Mouse (Mus musculus) CD4-positive, CD25-positive, alpha-beta regulatory T cell, adult 4 months (primary cell): ENCODE results near the gene Mvp. TPM values are rescaled to one million over a fixed set of nuclear protein-coding genes. Genes with fewer than 3 reads are reported as not detected.
A peak's percentile ranks its signal among the peaks of the same experiment; 100 is the strongest.

Source experiments
- ATAC-seq: one replicate; pipeline ENCODE4 v1.8.0; 2017
- polyA plus RNA-seq, 2 experiments: library from polyadenylated mRNA; unstranded; fragments of 100-300 nt; shearing (Covaris generic); gene quantifications; one replicate each; pipeline ENCODE4 v1.2.1; 2017

Gene Mvp
- polyA plus RNA-seq, 2 experiments from 2014 or later = 13.7 to 20.9 TPM

- no peak for ATAC-seq
Measured at GRCm38 (mm10) chr7:126986319-126986718, 28.1 kb downstream of the Mvp start.

- ATAC-seq = no peak
Measured at GRCm38 (mm10) chr7:126984667-126985444, 29.6 kb downstream of the Mvp start.

DNA sequence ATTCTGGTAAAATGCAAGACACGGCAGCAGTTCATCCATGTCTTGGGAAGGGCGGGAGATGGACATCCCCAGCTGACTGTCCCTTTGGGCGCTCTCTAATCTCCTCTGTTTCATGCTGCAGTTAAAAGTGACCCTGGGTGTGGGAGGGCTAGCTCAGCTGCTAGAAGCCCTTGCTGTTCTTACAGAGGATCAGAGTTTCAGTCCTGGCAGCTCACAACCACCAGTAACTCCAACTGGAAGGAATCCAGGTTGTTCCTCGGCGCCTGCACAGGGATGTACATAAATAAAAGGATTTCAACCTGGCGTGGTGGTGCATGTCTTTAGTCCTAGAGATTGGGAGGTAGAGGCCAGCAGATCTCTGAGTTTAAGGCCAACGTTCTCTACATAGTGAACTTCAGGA is 31.3 kb downstream of the Mvp start:
- no peak for ATAC-seq

- no peak for ATAC-seq
Measured at GRCm38 (mm10) chr7:126982054-126982453, 32.4 kb downstream of the Mvp start.

- no peak for ATAC-seq
Measured at GRCm38 (mm10) chr7:126981601-126982000, 32.8 kb downstream of the Mvp start.

GRCm38 (mm10) chr7:126978841-126979240 is 35.6 kb downstream of the Mvp start:
- ATAC-seq = peak; percentile 27

DNA sequence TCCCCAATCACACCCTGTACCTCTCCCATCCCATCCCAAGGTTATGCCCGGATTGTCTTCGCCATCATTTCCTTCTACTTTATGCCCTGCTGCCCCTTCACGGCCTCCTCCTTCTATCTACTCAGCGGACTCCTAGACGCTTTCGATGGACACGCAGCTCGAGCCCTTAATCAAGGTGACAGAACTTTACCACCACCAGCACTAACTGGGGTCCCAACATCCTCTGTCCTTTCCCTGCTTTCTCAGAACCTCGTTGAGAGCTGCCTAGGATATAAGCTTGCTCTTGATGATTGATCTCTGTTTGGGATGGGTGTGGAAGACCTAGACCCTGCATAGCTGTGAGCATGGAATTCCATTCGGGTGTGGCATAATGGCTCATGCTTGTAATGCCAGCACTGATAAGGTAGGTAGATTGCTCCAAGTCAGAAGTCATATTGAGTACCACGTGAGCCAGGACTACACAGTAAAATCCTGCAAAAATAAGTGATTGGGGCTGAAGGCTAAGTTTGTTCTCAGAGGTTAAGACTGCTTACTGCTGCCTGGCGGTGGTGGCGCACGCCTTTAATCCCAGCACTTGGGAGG is 37.5 kb downstream of the Mvp start:
- no peak for ATAC-seq

GRCm38 (mm10) chr7:126975950-126976866 is 38.2 kb downstream of the Mvp start, which contains the start of gene Cdiptos:
Gene Cdiptos, minus strand, starts transcription at chr7:126976098.
- ATAC-seq = peak; percentile 96

DNA sequence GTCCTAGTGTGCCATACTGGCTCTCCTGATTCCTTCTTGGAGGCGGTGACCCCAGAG is 38.7 kb downstream of the Mvp start, which contains the start of gene Cdipt:
Cdipt (plus strand) TSS at position 22 of the 57 bp plus-strand sequence.
- ATAC-seq = no peak

GRCm38 (mm10) chr7:126975493-126975892 is 38.9 kb downstream of the Mvp start:
- ATAC-seq = no peak

GRCm38 (mm10) chr7:126967361-126967760 is 47.1 kb downstream of the Mvp start:
- no peak for ATAC-seq

- no peak for ATAC-seq
Measured at GRCm38 (mm10) chr7:126965568-126965967, 48.9 kb downstream of the Mvp start.

GRCm38 (mm10) chr7:126963548-126964286 is 50.7 kb downstream of the Mvp start:
- no peak for ATAC-seq

- ATAC-seq = no peak
Measured at GRCm38 (mm10) chr7:126961965-126962364, 52.5 kb downstream of the Mvp start.

GRCm38 (mm10) chr7:126961095-126961494 is 53.3 kb downstream of the Mvp start:
- ATAC-seq = no peak

- ATAC-seq = no peak
Measured at GRCm38 (mm10) chr7:126959780-126960179, 54.6 kb downstream of the Mvp start.

DNA sequence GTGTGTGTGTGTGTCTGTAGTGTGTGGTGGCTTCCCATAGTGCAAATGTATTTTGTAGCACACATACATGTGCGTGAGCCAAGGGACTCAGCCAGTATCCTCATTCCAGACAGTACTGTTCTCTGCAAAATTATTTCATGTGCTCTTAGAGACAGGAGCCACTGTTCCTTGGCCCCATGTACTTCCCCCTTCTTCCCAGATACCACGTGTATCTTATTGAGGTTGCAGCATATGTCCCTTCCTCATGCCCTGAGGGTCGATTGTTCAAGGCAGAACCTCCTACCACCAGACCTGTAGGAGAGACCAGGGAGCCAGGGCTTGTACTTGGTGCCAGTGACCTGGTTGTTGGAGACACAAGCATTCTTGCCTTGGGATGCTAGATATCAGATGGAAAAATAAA is 59.3 kb downstream of the Mvp start:
- ATAC-seq = no peak

DNA sequence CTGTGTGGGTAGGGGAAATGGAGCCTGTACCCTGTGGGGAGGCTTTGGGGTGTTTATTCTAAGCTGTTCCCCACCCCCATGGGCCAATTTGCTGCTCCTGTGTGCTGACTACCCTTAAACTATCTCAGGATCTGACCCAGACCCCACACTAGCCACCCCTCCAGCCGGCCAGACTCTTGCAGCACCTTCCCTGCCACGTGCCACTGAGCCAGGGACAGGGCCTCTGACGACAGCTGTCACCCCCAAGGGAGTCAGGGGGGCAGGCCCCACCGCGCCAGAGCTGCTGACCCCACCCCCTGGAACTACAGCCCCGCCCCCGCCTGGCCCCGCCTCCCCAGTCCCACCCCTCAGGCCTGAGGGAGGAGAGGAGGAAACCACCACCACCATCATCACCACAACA is 61.8 kb downstream of the Mvp start:
- ATAC-seq = no peak

- ATAC-seq = no peak
Measured at GRCm38 (mm10) chr7:126951741-126952140, 62.7 kb downstream of the Mvp start.

GRCm38 (mm10) chr7:126950647-126951615 is 63.5 kb downstream of the Mvp start:
- no peak for ATAC-seq

GRCm38 (mm10) chr7:126949793-126950646 is 64.4 kb downstream of the Mvp start, which contains the start of gene Sez6l2:
Gene Sez6l2, plus strand, starts transcription at chr7:126950563.
- ATAC-seq = peak; percentile 81
